Mouse (Mus musculus): ENCODE results near the gene Pole3. TPM values are rescaled to one million over a fixed set of nuclear protein-coding genes. Genes with fewer than 3 reads are reported as not detected.

The Pole3 gene
- total RNA-seq, 1 experiment from 2014 or later = 17.8 TPM

DNA sequence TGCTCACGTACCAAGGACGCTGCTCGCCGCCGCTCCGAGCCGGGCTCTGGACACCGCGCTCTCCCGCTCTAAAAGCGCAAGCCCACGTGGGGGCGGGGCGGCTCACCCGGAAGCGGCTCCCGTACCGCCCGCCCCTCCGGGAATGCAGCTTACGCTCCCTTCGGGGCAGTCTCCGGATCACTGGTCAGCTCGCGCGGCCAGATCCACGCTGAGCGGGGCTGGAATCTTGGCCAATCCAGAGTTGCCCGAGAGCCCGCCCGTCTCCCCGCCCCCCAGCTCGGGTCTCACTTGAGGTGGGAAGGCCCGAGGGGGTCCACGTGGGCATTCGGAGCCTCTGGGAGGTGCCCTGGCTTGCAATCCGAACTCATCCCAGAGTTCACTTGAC is 5.0 kb downstream of the Pole3 start, which contains the start of gene Alad:
Gene Alad, minus strand, starts transcription at position 70 of the 385 bp plus-strand sequence.
- peak; percentile 30 for ATAC-seq (replicated peaks; ENCODE audit: insufficient number of reproducible peaks, low FRiP score, low TSS enrichment, poor library complexity, severe bottlenecking)

DNA sequence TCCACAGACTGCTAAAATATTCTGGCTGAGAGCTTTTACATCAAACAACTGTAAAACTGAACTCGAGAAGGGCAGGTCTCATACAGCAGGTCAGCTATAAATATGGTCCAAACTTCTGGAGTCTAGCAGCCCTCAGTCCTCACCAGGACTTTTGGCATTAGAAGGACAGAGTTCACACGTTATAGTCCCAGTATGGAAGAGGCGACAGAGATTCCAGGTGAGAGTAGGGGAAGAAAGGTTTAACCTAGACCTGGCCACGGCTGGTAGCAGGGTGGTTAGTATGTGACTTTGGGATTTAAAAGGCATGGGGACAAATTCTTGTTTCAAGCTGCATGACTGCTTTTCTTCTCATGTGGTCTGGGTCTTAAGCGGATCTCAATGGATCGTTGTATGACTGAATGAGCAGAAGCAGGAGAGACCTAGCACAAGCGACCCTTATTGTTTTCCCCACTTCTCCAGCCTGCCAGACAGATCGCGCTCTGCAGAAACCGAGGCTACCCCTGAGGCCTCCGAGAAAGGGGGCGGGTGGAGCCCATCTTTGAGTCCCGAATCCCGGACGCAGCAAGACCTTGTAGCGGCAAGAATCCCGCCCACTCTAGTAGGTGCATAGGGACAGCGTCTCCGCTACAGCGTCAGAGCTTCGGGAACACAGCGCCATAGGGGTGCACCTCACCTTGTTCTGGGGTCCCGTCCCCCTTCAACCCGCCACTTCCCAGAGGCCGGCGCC is 5.6 kb downstream of the Pole3 start:
- peak; percentile 5; the same call in 1 of the 2 replicates for ATAC-seq (replicated peaks; ENCODE audit: insufficient number of reproducible peaks, low FRiP score, low TSS enrichment, poor library complexity, severe bottlenecking)

DNA sequence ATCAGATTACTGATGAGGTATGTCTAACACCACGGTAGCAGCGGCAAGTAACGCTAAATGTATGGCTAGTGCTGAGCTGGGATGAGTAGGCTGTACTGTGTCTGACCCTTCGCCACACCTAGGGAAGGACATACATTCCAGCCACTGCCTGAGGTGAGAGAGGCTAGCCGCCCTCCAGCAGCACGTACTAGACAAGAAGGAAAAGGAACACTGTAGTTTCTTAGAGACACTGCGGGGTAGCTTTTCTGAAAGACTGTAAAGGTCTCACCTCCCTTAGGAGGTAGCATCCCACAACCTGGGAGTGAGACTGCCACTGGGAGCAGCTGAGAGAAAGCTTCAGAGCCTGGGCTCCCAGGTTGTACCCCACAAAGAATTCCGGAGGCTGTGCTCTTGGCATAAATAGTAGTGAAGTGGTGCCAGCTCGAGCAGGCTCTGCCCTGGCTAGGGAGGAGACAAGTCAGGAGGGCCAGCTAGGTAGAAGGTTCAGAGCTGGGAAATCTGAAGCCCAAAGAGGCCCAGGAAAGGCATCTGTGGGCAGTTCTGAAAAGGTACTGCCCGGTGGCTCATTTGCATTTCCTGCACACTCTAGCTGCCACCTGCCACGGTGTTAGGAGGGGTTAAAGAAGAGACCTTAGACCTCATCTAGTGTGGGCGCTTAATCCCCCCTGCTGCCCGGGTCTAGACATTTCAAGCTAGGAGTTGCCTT is 6.3 kb downstream of the Pole3 start:
- ATAC-seq (replicated peaks; ENCODE audit: insufficient number of reproducible peaks, low FRiP score, low TSS enrichment, poor library complexity, severe bottlenecking) = no peak

DNA sequence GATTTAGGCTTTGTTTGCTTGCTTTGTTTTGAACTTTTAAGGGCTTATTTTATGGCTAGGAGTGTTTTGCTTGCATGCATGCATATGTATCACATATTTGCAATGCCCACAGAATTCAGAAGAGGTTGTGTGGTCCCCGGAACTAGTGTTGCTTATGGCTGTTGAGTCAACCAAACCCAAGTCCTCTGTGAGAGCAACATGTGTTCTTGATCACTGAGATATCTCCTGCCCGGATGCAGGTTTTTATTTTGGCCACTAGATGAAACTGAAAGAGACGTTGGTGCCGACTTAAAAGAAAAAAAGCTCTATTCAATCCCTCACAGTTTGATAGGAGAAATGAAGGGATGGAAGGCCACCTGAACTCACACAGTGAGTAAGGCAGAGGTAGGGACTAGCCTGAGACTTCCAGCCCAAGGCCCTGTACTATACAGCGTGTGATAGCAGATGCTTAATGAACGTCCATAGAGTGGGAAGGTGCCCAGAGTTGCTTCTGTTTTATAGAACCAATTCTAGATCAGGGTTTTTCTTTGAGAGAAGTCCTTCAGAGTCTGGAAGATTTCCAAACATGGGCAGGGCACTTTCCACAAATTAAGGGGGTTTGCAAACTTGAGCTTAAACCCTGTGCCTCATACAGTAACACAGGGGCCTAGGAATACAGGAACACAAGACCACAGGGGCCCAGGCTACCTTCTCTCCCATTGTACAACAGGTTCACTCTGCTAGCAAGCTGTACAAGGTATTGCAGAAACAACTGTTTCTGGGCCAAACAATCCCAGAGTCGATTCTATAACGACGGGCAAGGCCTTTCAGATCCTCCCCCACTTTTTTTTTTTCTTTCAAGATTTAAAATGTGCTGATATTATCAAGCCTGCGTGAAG is 7.1 kb downstream of the Pole3 start:
- no peak for ATAC-seq (replicated peaks; ENCODE audit: insufficient number of reproducible peaks, low FRiP score, low TSS enrichment, poor library complexity, severe bottlenecking)

DNA sequence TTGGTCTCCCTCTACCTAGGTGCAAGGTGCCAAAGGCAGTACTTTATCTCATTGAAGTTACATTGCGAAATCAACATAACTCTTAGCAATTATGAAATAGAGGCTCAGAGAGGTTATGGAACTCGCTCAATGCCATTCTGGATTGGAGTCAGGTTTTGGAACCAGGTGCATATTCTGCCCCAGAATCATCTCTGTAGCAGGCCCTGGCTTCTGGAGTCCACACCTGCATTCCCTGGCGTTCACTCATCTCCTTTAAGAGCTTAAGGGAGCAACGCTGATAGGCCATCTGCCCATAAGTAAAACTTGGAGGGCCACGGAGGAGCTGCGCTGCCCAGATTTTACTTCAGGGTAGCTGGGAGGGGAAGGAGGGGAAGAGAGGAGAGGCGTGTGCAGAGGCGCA is 7.8 kb downstream of the Pole3 start:
- no peak for ATAC-seq (replicated peaks; ENCODE audit: insufficient number of reproducible peaks, low FRiP score, low TSS enrichment, poor library complexity, severe bottlenecking)

DNA sequence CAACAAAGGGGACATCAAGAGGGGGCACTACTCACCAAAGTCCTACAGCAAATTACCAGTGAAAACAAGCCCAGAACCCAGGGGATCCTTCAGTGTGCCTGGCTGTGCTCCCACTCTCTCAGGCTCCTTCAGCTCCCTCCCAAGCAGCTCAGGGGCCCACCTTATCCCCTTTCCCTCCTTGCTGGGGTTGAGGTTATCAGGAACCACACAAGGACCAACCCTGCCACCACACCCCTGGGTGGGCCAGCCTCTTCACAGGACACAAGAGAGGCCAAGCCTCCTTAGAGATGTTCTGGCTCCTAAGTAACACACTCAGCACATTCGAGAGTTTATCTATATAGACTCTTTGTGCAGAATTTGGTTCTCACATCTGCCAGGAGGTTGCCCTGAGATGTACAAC is 8.3 kb downstream of the Pole3 start:
- no peak for ATAC-seq (replicated peaks; ENCODE audit: insufficient number of reproducible peaks, low FRiP score, low TSS enrichment, poor library complexity, severe bottlenecking)

DNA sequence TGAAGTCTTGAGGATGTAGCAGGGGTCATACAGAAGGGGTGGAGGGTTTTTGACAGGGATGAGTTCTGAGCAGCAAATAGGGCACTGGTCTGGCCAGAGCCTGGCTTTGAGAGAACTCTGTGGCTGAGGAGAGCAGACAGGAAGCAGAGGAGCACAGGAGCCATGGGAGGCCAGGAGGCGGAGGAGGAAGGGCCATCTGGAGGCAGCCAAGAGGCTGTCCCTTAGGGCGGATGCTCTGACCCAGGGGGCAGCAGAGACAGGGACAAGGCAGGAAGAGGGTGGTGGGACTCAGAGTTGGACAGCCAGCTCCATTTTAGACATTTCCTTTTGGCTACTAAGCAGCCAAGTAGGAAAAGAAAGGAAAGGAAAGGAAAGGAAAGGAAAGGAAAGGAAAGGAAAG is 8.8 kb downstream of the Pole3 start:
- no peak for ATAC-seq (replicated peaks; ENCODE audit: insufficient number of reproducible peaks, low FRiP score, low TSS enrichment, poor library complexity, severe bottlenecking)

DNA sequence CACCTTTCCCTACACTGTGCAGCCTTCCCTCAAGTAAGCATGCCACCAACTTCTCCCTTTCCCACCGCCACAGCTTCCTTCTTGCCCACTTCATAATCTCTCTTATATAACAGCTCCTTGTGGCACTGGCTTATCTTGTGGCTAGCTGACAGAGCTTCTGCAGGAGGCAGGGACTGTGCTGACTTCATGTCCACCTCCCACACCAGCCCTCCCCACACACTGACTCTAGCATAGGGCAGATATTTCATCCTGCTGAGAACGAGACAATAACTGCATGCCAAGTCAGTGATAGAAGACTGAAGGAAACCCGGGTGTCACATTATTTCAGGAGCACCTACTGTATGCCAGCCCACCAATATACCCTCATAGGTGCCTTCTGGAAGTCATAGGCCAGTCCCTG is 9.4 kb downstream of the Pole3 start:
- ATAC-seq (replicated peaks; ENCODE audit: insufficient number of reproducible peaks, low FRiP score, low TSS enrichment, poor library complexity, severe bottlenecking) = no peak

DNA sequence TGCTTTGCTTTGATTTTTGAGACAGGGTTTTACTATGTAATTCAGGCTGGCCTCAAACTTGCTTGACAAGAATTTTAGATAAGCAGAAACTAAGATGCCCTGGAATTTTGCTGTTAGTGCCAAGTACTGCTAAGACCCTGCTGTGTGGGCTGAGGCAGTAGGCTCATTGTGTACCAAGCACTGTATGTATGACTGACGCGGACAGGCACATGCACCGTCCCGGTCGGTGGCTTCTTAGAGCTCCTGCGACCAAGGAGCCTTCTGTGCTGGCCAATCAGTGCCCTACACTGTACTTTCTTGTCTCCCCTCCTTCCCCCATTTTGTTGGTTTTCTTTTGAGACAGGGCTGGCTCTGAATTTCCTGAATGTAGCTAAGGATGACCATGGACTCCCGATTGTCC is 9.9 kb downstream of the Pole3 start:
- ATAC-seq (replicated peaks; ENCODE audit: insufficient number of reproducible peaks, low FRiP score, low TSS enrichment, poor library complexity, severe bottlenecking) = no peak

DNA sequence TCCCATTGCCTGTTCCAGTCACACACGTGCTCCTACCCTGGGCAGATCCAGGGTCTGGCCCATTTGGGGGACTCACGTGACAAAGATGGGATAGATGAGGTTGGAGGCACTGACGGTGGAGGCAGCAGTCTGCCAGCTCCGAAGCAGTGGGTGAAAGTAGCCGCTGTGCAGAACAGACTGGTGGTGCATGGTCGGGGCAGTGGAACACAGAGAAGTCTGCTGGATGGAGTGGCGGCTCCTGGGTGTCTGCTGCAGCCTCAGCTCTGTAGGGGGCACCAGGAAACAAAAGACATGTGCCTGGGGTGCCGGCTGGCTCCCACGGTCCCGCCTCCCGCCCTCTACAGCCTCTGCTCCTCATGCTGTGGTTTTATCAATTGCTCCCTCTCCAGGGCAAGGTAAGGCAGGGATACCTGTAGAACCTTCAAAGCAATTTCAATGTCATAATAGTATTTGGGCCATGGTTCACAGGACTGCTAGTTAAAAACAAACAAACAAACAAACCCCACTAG is 10.8 kb downstream of the Pole3 start:
- ATAC-seq (replicated peaks; ENCODE audit: insufficient number of reproducible peaks, low FRiP score, low TSS enrichment, poor library complexity, severe bottlenecking) = no peak

DNA sequence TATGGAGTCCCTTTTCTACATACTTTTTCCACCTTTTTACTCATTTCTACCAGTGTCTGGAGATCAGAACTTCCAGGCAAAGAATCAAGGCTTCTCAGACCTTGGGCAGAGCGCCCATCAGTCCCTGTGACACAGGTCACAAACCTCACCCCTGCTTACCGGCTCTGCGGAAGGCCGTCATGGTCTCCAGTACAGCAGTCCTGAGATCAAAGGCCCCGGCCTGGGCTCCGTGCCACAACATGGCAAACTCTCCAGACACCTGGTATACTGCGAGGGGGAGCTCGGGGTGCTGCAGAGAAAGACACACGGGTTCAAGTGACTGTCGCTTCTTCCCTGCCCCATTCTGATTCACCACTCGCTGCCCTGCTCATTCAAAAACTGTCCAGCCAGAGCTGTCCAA is 14.9 kb downstream of the Pole3 start:
- ATAC-seq (replicated peaks; ENCODE audit: insufficient number of reproducible peaks, low FRiP score, low TSS enrichment, poor library complexity, severe bottlenecking) = no peak

DNA sequence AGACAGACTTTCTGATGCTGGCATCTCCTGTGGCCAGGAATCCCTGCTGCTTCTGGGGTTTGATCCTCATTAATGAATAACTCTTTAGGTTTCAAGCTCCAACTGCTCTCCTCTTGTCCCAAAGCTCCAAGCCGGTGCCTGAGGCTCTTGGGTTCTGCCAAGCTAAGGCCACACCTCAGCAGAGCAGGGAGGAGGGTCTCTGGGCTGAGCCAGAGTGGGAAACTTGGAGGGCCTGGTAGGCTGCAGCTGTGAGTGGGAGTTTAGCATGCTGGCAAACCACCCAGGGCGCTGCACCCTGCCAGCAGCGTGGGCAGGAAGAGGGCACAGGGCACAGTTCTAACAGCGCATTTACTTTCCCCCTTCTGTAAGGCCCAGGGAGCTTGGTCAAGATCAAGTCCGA is 16.0 kb downstream of the Pole3 start:
- ATAC-seq (replicated peaks; ENCODE audit: insufficient number of reproducible peaks, low FRiP score, low TSS enrichment, poor library complexity, severe bottlenecking) = no peak

DNA sequence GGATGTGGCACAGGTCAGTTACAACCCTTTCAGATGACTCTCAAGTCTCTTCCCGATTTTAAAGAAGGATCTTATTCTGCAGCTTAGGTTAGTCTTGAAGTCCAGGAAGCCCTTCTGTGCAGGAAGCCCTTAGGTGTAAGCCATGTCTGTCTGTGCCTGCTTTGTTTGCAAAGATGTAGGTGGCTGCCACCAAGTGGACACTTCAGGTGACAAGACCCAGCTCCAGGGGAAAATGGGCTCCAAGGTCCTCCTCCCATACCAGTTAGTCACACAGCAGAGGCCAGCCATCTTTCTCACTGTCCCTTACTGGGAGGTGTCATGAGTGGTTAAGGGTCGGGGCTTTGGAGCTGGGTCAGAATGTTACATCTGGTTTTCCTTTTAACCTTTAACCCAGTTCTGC is 18.1 kb downstream of the Pole3 start:
- no peak for ATAC-seq (replicated peaks; ENCODE audit: insufficient number of reproducible peaks, low FRiP score, low TSS enrichment, poor library complexity, severe bottlenecking)

DNA sequence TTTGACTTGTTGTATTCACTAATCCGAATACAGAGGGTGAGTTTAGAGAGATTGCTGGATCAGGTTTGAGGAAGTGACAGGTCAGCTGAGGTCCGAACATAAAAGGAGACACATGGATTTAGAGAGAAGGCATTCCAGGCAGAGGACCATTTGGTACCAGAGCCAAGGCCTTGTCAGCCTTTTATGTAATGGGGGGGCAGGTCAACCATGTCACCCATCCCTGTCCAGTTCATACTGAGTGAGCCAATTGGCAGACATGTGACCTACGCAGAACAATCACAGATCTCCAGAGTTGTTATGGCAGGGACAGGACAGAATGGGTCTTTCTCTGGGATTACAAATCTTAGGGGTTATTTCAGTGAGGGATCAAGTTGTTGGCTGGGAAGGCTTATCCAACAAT is 18.9 kb downstream of the Pole3 start:
- no peak for ATAC-seq (replicated peaks; ENCODE audit: insufficient number of reproducible peaks, low FRiP score, low TSS enrichment, poor library complexity, severe bottlenecking)

DNA sequence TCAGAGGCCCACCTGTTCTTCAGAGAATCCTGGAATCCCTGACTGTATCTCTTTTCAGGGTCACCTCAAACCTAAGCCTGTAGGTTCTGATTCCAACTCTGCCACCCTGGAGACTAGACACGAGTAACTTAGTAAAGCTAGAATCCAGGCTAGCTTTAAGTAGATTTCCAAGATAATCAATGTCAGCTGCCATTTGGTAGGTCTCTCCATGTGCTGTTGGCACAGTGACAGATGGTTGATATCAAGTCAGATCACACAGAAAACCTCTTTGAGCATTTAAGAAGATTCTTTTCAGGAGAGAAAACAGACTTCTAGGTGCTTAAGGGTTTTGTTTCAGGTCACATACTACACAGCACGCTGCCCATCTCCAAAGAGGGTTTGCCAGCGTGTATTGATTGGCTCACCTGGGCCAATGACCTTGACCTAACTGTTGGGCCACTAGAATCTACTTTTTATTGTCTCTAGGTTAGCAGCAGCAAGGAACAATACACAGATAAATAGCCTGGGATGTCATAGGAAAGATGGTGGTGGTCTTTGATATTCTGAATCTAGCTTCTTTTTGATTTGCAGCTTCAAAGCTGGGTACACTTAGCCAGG is 21.4 kb downstream of the Pole3 start, which contains the start of gene Hdhd3:
Gene Hdhd3, minus strand, starts transcription at position 94 of the 597 bp plus-strand sequence.
- ATAC-seq (replicated peaks; ENCODE audit: insufficient number of reproducible peaks, low FRiP score, low TSS enrichment, poor library complexity, severe bottlenecking) = no peak

DNA sequence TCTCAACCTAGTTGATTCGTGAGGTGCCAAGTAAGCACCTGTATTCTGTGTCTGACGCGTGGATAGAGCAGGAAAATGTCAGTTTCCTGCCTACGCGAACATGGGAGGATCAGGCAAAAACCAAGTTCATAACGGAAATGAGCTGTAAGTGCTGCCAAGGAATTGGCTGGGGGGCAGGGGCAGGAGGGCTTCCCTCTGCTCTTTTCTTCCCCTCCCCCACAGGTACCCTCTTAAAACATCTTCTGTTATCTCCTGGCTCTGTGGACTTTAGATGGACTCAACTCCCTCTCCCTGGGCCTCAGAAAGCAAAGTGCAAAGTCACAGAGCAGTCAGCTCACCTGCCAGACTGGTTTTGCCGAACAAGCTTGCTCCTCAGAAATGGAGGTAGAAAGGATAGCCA is 21.9 kb downstream of the Pole3 start:
- no peak for ATAC-seq (replicated peaks; ENCODE audit: insufficient number of reproducible peaks, low FRiP score, low TSS enrichment, poor library complexity, severe bottlenecking)

DNA sequence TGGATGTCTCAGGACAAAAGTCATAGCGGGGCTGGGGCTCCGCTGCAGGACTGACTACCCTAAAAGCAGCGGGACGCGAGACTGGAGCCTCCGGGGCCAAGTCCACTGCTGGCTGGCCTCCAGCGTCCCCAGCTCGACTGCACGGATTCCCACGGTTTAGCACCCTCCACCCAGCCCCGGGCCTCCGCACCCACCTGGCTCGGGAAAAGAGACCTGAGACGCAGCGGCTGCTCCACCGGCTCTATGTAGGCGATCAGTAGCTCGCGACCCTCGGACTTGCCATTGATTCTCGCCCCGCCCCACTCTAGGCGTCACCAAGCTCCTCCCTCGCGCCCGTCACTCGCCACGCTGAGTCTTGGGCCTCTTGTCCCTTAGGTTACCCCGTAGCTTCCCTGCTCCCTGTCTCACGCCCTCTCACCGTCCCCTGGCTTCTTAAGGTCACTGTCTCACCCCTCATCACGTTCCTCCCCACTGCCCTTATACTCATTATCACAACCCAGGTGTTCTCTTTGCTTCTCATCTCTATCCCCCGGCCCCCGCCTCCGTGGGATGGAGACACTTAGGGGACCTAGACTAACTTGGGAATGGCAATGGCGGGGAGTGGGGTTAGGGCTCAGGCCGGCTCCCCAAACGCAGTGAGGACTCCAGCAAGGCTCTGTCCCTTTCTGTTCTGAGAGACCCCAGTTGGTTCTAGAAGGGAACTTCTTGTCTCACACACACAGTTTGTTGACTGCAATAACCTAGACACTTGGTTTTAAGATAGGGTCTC is 22.7 kb downstream of the Pole3 start:
- peak; percentile 91 for ATAC-seq (replicated peaks; ENCODE audit: insufficient number of reproducible peaks, low FRiP score, low TSS enrichment, poor library complexity, severe bottlenecking)

DNA sequence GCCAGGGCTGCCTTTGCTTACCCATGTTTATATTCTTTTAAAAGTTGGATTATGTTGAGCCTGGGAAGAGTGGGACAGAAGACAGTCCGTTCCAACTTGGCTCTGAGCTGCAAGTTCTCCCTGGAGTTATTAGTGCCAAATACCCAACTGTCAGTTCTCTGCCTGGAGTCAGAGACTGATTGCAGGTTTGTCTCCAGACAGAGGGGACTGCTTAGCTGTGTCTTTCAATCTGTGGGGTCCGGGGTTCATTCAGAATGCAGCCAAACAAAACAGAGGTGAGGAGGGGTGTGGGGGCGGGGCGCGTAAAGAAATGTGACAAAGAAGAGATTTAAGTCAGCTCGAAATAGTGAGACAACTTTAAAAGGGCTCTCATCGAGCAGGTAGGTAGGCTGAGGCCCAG is 23.3 kb downstream of the Pole3 start:
- ATAC-seq (replicated peaks; ENCODE audit: insufficient number of reproducible peaks, low FRiP score, low TSS enrichment, poor library complexity, severe bottlenecking) = no peak
